In the genomic region with DNA sequence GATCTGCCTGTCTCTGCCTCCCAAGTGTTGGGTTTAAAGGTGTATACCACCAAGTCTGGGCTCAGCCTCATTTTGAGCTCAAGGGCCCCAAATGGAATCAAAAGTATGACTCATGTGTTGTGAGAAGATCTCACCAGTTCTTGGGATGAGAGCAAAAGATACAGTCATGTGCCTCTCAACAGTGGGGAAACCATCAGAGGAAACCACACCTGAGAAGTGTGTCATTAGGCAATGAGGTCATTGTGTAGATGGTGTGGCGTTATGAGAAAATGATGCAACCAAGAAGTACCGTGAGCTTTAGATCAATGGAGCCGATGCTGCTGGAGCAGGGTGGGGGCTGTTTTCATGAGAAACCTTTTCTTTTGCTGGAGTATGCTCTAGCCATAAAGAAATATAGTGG, we compare ENCODE assay signal across 33 mouse cellular contexts. TPM values are rescaled to one million over a fixed set of nuclear protein-coding genes. Genes with fewer than 3 reads are reported as not detected.
"Had no signal": no experiment of that assay in that cellular context is flagged by ENCODE, and none has a peak within 500 bp of the region (broad histone marks: within the 10 kb centered on the region; RNA-seq: fewer than 3 reads in every experiment).

No protein-coding gene starts in this region.

- H3K27me3 ChIP-seq: limb, embryonic 12.5 days; limb, embryonic 13.5 days; limb, embryonic 15.5 days; liver, embryonic 12.5 days; liver, embryonic 13.5 days; liver, embryonic 15.5 days; lung, embryonic 15.5 days; midbrain, embryonic 12.5 days; midbrain, embryonic 13.5 days; midbrain, embryonic 15.5 days; neural tube, embryonic 12.5 days had no signal

- H3K9me3 ChIP-seq: limb, embryonic 10.5 days; limb, embryonic 12.5 days; limb, embryonic 13.5 days; limb, embryonic 15.5 days; liver, embryonic 12.5 days; liver, embryonic 13.5 days; liver, embryonic 15.5 days; lung, embryonic 15.5 days; megakaryocyte, embryonic 14.5 days; midbrain, embryonic 10.5 days; midbrain, embryonic 12.5 days; midbrain, embryonic 13.5 days; midbrain, embryonic 15.5 days; neural tube, embryonic 12.5 days had no signal

- ATAC-seq: liver, embryonic 12.5 days; liver, postnatal 0 days; lung, postnatal 0 days; midbrain, embryonic 13.5 days; midbrain, embryonic 15.5 days; midbrain, embryonic 16.5 days had no signal

- H3K27ac ChIP-seq: limb, embryonic 10.5 days; limb, embryonic 12.5 days; limb, embryonic 13.5 days; limb, embryonic 15.5 days; liver, embryonic 12.5 days; liver, embryonic 13.5 days; liver, embryonic 14.5 days; liver, embryonic 15.5 days; lung, embryonic 15.5 days; macrophage; midbrain, embryonic 10.5 days; midbrain, embryonic 12.5 days; midbrain, embryonic 13.5 days; midbrain, embryonic 15.5 days; neural tube, embryonic 12.5 days had no signal

- H3K36me3 ChIP-seq: limb, embryonic 10.5 days; limb, embryonic 12.5 days; limb, embryonic 13.5 days; limb, embryonic 15.5 days; liver, embryonic 12.5 days; liver, embryonic 13.5 days; liver, embryonic 15.5 days; lung, embryonic 15.5 days had no signal

- H3K4me1 ChIP-seq: limb, embryonic 10.5 days; limb, embryonic 12.5 days; limb, embryonic 13.5 days; limb, embryonic 15.5 days; liver, embryonic 12.5 days; liver, embryonic 13.5 days; liver, embryonic 15.5 days; megakaryocyte, embryonic 14.5 days; midbrain, embryonic 10.5 days; midbrain, embryonic 12.5 days; midbrain, embryonic 13.5 days; midbrain, embryonic 15.5 days; neural tube, embryonic 12.5 days had no signal

- H3K9ac ChIP-seq: limb, embryonic 12.5 days; limb, embryonic 13.5 days; limb, embryonic 15.5 days; liver, embryonic 12.5 days; liver, embryonic 13.5 days; liver, embryonic 14.5 days; liver, embryonic 15.5 days; liver, postnatal 0 days; lung, embryonic 14.5 days; lung, embryonic 15.5 days; midbrain, embryonic 12.5 days; midbrain, embryonic 13.5 days; midbrain, embryonic 15.5 days; neural tube, embryonic 12.5 days had no signal

- H3K4me2 ChIP-seq: limb, embryonic 12.5 days; limb, embryonic 13.5 days; limb, embryonic 15.5 days; liver, embryonic 11.5 days; liver, embryonic 12.5 days; liver, embryonic 13.5 days; liver, embryonic 15.5 days; lung, embryonic 14.5 days; lung, embryonic 15.5 days; midbrain, embryonic 11.5 days; midbrain, embryonic 12.5 days; midbrain, embryonic 13.5 days; midbrain, embryonic 15.5 days; neural tube, embryonic 12.5 days had no signal

- H3K4me3 ChIP-seq: limb, embryonic 10.5 days; limb, embryonic 12.5 days; limb, embryonic 13.5 days; limb, embryonic 15.5 days; liver, embryonic 12.5 days; liver, embryonic 13.5 days; liver, embryonic 15.5 days; lung, embryonic 15.5 days; megakaryocyte, embryonic 14.5 days; midbrain, embryonic 10.5 days; midbrain, embryonic 12.5 days; midbrain, embryonic 13.5 days; midbrain, embryonic 15.5 days; myocyte; neural tube, embryonic 12.5 days had no signal

- DNase-seq: left cerebral cortex, postnatal 4 days; liver; liver, embryonic 13.5 days; liver, postnatal 0 days; lung, adult 18-20 months; lung, adult 2 months; lung, embryonic 14.5 days; lung, postnatal 10 days; lung, postnatal 14 days; lung, postnatal 36 days; lung, postnatal 4 days; midbrain, embryonic 14.5 days had no signal

RNA-seq across cellular contexts. Expression of gene Igsf9b, which starts 28.6 kb away (rescaled TPM):
- polyA plus RNA-seq: liver, adult 2 months; macrophage had no signal
